Mouse (Mus musculus) forebrain, embryonic 10.5 days (tissue): Measurements from ENCODE around the gene Gkn1. TPM values are rescaled to one million over a fixed set of nuclear protein-coding genes. Genes with fewer than 3 reads are reported as not detected.

Source experiments
- DNase-seq: peaks from one replicate; pipeline ENCODE4 v3.0.0-alpha.2; 2017; ENCODE audit warnings: low spot score; ENCODE audit errors: extremely low spot score
- H3K27ac ChIP-seq: fragments of 300-500 bp; sonication (generic); 2 replicates; pipeline ENCODE4 v1.5.1; 2016; ENCODE audit warnings: mild to moderate bottlenecking
- H3K27me3 ChIP-seq: fragments of 300-500 bp; sonication (generic); 2 replicates; pipeline ENCODE4 v1.6.1; 2016; ENCODE audit warnings: mild to moderate bottlenecking; ENCODE audit not compliant: poor library complexity, severe bottlenecking
- H3K36me3 ChIP-seq: fragments of 300-500 bp; sonication (generic); replicated peaks from 2 replicates; pipeline ENCODE4 v1.6.1; 2016; ENCODE audit warnings: mild to moderate bottlenecking, moderate library complexity
- H3K4me1 ChIP-seq: fragments of 300-500 bp; sonication (generic); 2 replicates; pipeline ENCODE4 v1.6.1; 2016
- H3K4me3 ChIP-seq: fragments of 300-500 bp; sonication (generic); 2 replicates; pipeline ENCODE4 v1.5.1; 2016; ENCODE audit warnings: mild to moderate bottlenecking, moderate library complexity
- H3K9me3 ChIP-seq: fragments of 300-500 bp; sonication (generic); 2 replicates; pipeline ENCODE4 v1.6.1; 2016; ENCODE audit warnings: mild to moderate bottlenecking, moderate library complexity
- WGBS: fragments of 180-500 bp; shearing (Covaris S2); methylation state at CpG from one replicate; pipeline ENCODE4 v1.1.7; 2016; 5-methylcytosine and 5-hydroxymethylcytosine counted together
- polyA plus RNA-seq: library from polyadenylated mRNA; unstranded; fragments of >200 nt; fragmentation: Nextera tagmentation; extraction: Ambion mirVana; gene quantifications from 2 replicates; pipeline ENCODE4 v1.2.1, GENCODE M21; 2016

The Gkn1 gene
- polyA plus RNA-seq, 1 experiment from 2014 or later: not detected

DNA sequence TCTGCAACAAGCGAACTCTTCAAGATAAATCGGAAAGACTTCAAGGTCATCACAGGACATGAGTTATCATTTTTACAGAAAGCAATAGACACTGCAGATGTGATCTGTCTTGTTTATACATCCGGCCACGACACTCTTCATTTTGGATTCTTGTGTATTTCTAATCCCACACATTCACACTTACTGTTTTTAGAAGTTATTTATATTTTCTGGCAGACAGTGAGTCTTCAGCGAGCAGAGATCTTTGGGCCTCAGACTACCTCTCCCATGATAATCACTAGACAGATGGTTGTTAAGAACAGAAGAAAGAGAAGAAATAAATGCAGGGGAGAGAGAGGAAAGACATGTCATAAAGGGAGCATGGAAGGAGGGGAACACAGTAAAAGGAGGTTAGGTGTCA, 18.5 kb upstream of the Gkn1 start:
- no peak for DNase-seq
- Histone ChIP-seq H3K4me3 (no peak overlapping the region), H3K27ac (no peak overlapping the region), H3K27me3 (no peaks in the 10 kb centered on the region), H3K36me3 (no peaks in the 10 kb centered on the region), H3K9me3 (no peaks in the 10 kb centered on the region), H3K4me1 (no peaks in the 10 kb centered on the region)
- 90% methylated on average over 5 of the region's 5 CpGs for WGBS

DNA sequence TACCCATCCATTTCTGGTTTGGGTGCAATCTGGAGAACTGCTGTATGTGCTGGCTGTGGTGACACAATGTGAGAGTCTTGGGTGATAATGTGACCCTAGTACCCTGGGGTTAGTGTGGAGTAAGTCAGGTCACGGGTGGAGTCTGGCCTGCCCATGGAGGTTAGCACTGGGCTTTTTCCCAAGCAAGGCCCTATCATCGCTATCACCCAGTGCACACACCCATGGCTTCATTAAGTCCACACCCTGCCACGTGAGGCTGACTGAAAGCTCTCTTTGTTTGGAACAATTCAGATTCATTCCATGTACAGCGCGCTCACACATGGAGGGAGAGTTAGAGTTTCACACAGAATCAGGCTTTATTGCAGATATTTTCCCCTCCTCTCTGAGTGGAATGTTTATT, 3.7 kb upstream of the Gkn1 start:
- H3K36me3 ChIP-seq: no peaks in the 10 kb centered on the region
- no peak for DNase-seq
- H3K27me3 ChIP-seq: no peaks in the 10 kb centered on the region
- 83% methylated on average over 5 of the region's 5 CpGs for WGBS
- H3K4me1 ChIP-seq: peaks cover 8% of the 10 kb centered on the region; the same call in 1 of the 2 replicates
- no peak overlapping the region for H3K27ac ChIP-seq
- no peaks in the 10 kb centered on the region for H3K9me3 ChIP-seq
- no peak overlapping the region for H3K4me3 ChIP-seq

DNA sequence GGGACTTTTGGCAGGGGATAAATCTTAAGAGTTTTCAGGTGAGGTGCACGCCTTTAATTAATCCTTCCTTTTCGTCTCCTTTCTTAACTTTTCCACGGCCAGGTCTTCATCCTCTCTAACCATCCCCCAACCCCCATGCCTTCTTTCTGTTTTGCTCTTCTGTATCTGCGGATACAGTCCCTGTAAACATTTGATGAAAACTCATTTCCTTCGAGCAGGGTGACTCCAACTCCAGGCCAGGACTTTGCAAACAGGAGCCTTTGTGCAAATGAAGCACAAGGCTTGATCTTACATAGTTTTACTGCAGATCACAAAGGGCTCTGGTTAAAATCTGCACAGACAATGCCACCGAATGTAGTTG, 14.8 kb downstream of the Gkn1 start:
- Histone ChIP-seq H3K4me1 (peaks cover 28% of the 10 kb centered on the region), H3K36me3 (no peaks in the 10 kb centered on the region), H3K4me3 (peak overlapping the region; percentile 72; the same call in 1 of the 2 replicates), H3K9me3 (no peaks in the 10 kb centered on the region), H3K27me3 (peaks cover 20% of the 10 kb centered on the region), H3K27ac (no peak overlapping the region)
- DNase-seq: no peak
- WGBS: 33% methylated on average over 6 of the region's 6 CpGs

DNA sequence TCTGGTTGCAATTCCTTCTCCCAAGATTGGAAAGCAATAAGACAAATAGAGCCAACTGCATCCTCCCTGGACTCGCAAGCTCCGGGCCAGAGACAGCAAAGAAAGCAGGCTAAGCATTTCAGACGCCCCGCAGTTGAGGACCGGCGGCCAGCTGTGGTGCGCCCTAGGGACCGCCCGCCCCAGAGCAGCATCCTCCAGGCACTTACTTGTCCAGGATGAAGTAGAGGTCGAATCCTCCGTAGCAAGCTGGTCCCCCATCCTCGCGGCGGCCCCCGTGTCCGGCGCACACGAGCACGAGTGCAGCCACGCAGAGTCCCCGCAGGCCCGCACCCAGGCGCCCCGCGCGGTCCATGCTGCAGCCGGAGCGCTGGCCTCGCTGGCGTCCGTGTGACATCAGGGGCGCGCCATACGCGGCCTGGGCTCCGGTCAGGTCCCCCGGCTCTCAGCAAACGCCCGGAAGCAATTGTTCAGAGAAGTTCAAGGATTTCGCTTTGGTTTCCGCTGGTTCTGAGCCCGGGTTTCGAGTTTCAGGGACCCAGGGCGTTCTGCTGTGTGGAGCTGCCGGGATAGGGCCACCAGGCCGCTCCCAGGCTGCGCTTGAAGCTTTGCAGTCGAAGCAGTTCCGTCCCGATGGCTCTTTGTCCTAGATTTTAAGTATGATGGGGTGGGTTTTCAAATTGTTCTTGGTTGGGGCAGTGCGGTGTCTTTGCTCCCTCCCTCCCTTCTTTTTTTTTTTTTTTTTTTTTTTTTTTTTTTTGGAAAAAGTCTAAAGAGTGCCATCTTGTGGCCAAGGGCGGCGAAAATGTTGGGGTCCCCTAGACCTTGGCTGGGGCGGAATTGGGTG, 15.4 kb downstream of the Gkn1 start, which contains the start of gene Antxr1:
TSS of gene Antxr1 (minus strand) at position 731 of the 844 bp plus-strand sequence.
- Histone ChIP-seq H3K4me3 (peak within 1 kb of the TSS; percentile 72), H3K9me3 (no peaks in the 10 kb centered on the region), H3K27me3 (peaks cover 20% of the 10 kb centered on the region), H3K27ac (peak within 1 kb of the TSS; percentile 90), H3K36me3 (no peaks in the 10 kb centered on the region), H3K4me1 (peaks cover 28% of the 10 kb centered on the region)
- WGBS: under 1% methylated on average over 54 of the region's 54 CpGs
- DNase-seq: peak; percentile 69

DNA sequence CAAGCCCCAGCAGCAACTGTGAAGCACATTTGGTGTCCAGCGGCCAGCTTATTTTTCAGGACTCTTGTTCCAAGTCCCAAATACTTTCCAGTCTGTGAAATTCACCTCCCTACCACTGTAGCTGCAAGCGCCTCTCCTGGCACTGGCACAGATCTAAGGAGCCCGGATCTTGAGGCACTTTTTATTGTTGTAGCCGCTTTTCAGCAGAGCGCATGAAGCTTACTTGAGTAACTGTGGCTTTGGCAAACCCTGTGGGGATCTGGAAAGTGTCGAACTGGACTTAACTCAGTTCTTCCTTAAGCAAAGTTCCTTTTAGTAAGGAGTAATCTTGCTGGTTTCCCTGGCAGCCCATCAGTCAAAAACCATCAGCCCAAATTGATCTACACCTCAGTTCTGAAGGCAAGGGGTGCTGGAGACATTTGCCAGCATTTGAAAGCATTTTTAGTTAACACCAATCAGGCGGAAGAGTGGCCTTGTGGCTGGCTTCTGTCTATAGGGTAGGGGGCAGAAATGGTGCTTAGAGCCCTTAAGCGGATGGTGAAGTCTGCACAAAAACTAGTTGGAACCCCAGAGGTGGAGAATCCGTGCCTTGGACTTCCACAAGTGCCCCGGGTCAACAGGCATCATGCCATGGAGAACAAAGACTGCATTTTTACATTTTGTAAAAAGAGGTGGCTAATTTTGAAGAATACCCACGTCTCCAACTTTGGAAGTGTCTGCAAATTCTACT, 16.2 kb downstream of the Gkn1 start:
- peaks cover 20% of the 10 kb centered on the region for H3K27me3 ChIP-seq
- peak overlapping the region; percentile 72 for H3K4me3 ChIP-seq
- peak; percentile 29 for DNase-seq
- WGBS: 17% methylated on average over 11 of the region's 11 CpGs
- H3K36me3 ChIP-seq: no peaks in the 10 kb centered on the region
- peak overlapping the region; percentile 90 for H3K27ac ChIP-seq
- H3K4me1 ChIP-seq: peaks cover 28% of the 10 kb centered on the region
- H3K9me3 ChIP-seq: no peaks in the 10 kb centered on the region

DNA sequence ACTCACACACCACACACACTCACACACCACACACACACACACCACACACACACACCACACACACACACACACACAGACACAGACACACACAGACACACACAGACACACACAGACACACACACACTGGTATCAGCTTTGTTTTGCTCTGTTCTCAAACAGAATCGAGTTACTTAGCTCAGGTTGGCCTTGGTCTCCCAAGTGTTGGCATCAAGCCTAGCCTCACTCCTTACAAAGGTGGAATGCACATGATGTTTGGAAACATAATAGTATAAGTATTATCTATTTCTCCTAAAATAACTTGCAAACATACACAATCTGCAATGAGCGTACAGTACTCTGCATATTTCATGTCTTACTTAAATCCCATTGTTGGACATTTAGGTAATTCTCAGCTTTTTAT, 18.4 kb downstream of the Gkn1 start:
- peaks cover 20% of the 10 kb centered on the region for H3K27me3 ChIP-seq
- no peak for DNase-seq

DNA sequence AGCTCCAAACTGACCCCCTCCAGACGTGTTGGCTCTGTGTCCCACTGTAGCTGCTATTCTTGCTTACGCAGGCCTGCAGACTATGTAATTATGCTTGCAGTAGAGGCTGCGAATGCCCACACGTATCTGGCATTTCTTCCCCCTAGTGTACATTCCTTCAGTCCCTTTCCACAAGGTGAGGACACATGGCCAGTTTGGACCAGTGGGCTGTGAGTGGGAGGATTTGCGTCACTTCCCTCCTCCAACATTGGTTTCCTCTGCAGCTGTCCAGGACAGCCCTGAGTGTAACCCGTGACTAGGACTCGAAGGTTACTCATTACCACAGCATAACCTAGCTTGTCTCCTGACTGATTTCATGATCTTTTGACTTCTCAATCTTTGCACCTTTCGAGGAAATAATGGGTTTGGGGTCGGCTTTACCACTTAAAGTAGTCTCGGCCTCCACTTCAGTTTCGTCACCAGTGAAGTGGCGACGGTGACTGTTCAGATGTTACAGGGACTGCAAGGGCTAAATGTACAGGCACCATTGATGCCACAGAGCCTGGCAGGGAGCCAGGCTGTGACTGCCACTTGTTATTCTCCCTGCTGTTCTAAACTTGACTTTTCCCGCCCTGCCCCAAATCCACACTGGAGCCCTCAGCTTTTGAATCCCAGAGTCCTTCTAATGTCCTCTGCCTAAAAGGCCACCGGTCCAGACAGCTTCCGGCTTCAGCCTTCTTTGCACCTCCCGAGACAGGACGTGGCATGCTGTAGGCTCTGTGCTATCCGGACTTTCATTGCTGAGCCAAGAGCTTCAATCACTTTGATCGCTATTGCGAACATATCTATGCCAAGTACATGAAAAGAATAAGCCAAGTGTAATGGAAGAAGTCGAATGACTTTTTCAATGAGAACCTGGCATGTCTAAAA, 22.2 kb downstream of the Gkn1 start:
- Histone ChIP-seq H3K9me3 (no peaks in the 10 kb centered on the region), H3K4me1 (peaks cover 12% of the 10 kb centered on the region), H3K36me3 (no peaks in the 10 kb centered on the region; the same call in 1 of the 2 replicates), H3K27ac (no peak overlapping the region), H3K27me3 (no peaks in the 10 kb centered on the region), H3K4me3 (no peak overlapping the region)
- WGBS: 91% methylated on average over 22 of the region's 22 CpGs
- no peak for DNase-seq

More for the DNA sequence above, 18.4 kb downstream of the Gkn1 start:
- H3K27ac ChIP-seq: no peak overlapping the region
- H3K9me3 ChIP-seq: no peaks in the 10 kb centered on the region
- no peaks in the 10 kb centered on the region; the same call in 1 of the 2 replicates for H3K36me3 ChIP-seq
- H3K4me1 ChIP-seq: peaks cover 28% of the 10 kb centered on the region
- 89% methylated on average over 2 of the region's 2 CpGs for WGBS
- H3K4me3 ChIP-seq: no peak overlapping the region

DNA sequence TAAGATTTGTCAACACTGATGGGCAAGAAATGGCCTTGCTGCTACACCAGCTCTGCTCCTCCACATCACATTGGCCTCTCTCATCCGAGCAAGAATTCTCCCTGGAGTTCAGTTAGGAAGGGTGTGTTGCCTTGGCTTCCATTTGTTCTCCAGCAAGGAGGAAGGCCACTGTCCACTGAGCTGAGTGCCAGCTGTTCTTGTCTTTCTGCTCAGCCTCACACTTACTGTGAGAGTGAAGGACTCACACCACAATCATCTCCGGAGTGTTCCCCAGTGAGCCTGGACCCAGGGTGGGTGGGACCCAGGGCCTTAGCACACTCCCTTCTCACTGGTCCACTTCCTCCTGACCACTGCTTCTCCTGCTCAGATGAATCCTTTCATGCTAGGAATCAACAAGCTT, 23.8 kb downstream of the Gkn1 start:
- H3K9me3 ChIP-seq: no peaks in the 10 kb centered on the region
- no peak overlapping the region for H3K27ac ChIP-seq
- no peak overlapping the region for H3K4me3 ChIP-seq
- no peaks in the 10 kb centered on the region; the same call in 1 of the 2 replicates for H3K36me3 ChIP-seq
- DNase-seq: no peak
- H3K4me1 ChIP-seq: peaks cover 4% of the 10 kb centered on the region
- 85% methylated on average over 2 of the region's 2 CpGs for WGBS
- H3K27me3 ChIP-seq: no peaks in the 10 kb centered on the region

DNA sequence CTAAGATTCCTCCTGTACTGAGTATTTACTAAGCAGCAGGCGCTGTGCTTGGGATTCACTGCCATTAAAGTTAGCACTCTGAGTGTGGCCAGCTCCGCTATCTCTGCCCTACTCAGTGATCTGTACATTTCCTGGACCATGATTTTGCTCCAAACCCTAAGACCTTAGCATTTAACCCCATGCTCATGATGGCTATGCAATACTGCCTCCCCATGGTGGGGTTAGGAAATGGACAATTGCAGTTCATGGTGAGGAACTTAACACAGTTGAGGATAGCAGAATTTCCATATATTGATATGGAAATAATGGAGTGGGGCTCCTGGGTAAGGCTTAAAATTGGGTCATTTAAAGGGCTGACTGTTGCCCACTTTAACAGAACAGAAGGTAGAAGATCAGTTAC, 27.4 kb downstream of the Gkn1 start:
- 89% methylated on average over 2 of the region's 2 CpGs for WGBS
- DNase-seq: no peak
- H3K4me3 ChIP-seq: no peak overlapping the region

DNA sequence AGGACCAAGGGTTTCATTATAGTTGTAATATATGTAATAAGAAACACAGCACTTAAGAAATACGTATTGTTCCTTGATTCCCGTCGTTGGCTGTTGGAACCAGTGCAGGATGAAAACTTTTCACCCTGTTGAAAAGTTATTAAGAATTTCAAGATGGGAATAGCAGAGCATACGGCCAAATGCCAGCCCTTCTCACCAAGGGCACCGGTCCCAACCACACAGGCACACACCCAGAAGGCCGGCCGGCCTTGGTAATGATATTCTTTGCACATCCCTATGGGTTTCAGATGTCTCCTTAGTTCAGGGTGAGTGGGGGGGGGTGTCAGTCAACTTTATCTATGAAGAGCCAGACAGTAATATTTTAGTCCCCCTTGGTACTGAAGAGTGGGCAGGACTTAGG, 32.1 kb downstream of the Gkn1 start:
- H3K9me3 ChIP-seq: no peaks in the 10 kb centered on the region
- no peaks in the 10 kb centered on the region for H3K27me3 ChIP-seq
- H3K4me1 ChIP-seq: no peaks in the 10 kb centered on the region
- H3K4me3 ChIP-seq: no peak overlapping the region
- WGBS: 97% methylated on average over 7 of the region's 7 CpGs
- DNase-seq: no peak
- no peak overlapping the region for H3K27ac ChIP-seq
- H3K36me3 ChIP-seq: no peaks in the 10 kb centered on the region

More for the DNA sequence above, 27.4 kb downstream of the Gkn1 start:
- Histone ChIP-seq H3K27ac (no peak overlapping the region), H3K36me3 (no peaks in the 10 kb centered on the region; the same call in 1 of the 2 replicates), H3K4me1 (no peaks in the 10 kb centered on the region), H3K27me3 (no peaks in the 10 kb centered on the region), H3K9me3 (no peaks in the 10 kb centered on the region)

DNA sequence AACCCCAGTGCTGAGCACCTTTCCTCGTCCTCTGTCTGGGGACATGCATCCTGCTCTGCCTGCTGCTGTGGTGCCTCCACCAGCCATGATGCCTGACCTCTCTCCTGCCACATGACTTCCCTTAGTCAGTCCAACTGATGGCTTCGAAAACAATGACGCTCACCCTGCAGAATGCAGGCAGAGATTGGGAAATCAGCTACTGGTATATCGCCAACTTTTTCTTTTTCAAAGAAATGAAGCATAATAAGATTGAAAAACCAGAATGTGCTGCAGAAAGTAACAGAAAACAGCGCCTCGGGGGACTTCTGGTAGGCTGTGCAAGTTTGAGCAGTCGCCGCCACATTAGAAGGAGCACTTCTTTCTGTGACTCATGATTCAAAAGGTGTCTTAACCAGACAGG, 33.8 kb downstream of the Gkn1 start:
- Histone ChIP-seq H3K4me1 (no peaks in the 10 kb centered on the region), H3K9me3 (no peaks in the 10 kb centered on the region), H3K4me3 (no peak overlapping the region), H3K27me3 (no peaks in the 10 kb centered on the region), H3K36me3 (peaks cover 2% of the 10 kb centered on the region), H3K27ac (no peak overlapping the region)
- no peak for DNase-seq
- 94% methylated on average over 8 of the region's 8 CpGs for WGBS

DNA sequence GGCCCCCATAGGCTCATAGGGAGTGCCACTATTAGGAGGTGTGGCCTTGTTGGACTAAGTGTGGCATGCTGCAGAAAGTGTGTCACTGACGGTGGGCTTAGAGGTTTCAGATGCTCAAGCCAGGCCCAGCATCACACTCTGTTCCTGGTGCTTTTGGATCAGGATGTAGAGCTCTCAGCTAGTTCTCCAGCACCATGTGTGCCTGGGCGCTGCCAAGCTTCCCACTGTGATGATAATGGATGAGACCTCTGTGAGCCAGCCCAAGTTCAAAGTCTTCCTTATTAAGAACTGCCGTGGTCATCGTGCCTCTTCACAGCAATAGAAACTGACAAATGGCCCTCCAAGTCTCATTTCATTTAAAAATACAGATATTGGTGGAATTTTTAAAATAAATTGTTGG, 38.0 kb downstream of the Gkn1 start:
- H3K27ac ChIP-seq: no peak overlapping the region
- no peak for DNase-seq
- H3K36me3 ChIP-seq: peaks cover 44% of the 10 kb centered on the region
- no peak overlapping the region for H3K4me3 ChIP-seq
- no peaks in the 10 kb centered on the region for H3K27me3 ChIP-seq
- H3K4me1 ChIP-seq: no peaks in the 10 kb centered on the region
- WGBS: 89% methylated on average over 4 of the region's 4 CpGs
- no peaks in the 10 kb centered on the region for H3K9me3 ChIP-seq
